Mouse (Mus musculus): Measurements from ENCODE around the gene Casz1.

- no peak for TF ChIP-seq CTCF (conservative IDR thresholded peaks at IDR 0.05; ENCODE audit: insufficient read depth, insufficient read length, low read depth, low read length)
- no peak for TF ChIP-seq POLR2A (IDR thresholded peaks at IDR 0.05; ENCODE audit: low read depth, low read length)
These were observed 1.1 kb downstream of the Casz1 start for GRCm38 (mm10) chr4:148805161-148805810.
